Mouse (Mus musculus): Measurements from ENCODE around the gene Rgs10.

DNA sequence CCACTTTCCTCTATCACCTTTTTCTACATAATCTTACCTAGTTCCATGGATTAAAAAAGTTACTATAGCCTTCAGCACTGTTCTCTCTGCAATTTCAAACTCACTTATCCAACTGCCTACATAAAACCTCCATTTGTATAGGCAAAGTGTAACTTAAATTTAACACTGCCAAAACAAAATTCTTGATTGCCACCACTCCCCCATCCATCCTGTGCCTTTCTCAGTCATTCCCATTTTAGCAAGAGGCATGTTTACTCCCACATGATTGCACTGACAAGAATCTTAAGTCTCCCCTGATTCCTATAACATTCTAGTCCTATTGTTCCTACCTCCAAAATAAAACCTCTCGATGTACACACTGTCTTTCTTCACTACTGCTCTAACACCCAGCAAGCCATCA lies 34.2 kb upstream of the Rgs10 start:
- TF ChIP-seq SRF (IDR thresholded peaks at IDR 0.05; ENCODE audit: control insufficient read depth, insufficient read length, low read depth): no peak
- no peak for TF ChIP-seq USF1 (IDR thresholded peaks at IDR 0.05; ENCODE audit: low read depth)
- no peak for TF ChIP-seq MYOG (IDR thresholded peaks at IDR 0.05; ENCODE audit: control insufficient read depth in 1 of 3, insufficient read depth in 1 of 3, insufficient read length in 2 of 3, low read depth in 2 of 3)
- no peak for TF ChIP-seq POLR2A (IDR thresholded peaks at IDR 0.05; ENCODE audit: insufficient read length, low read depth)
- TF ChIP-seq MAX (IDR thresholded peaks at IDR 0.05; ENCODE audit: low read depth): no peak
- no peak for TF ChIP-seq POLR2AphosphoS2 (IDR thresholded peaks at IDR 0.05; ENCODE audit: insufficient read length, low read depth)
- TF ChIP-seq E2F4 (IDR thresholded peaks at IDR 0.05; ENCODE audit: insufficient read depth): no peak

All from myocyte (in vitro differentiated cells).